Mouse (Mus musculus): ENCODE results near the gene Tmem120a.
A peak's percentile ranks its signal among the peaks of the same experiment; 100 is the strongest.

Gene Tmem120a

DNA sequence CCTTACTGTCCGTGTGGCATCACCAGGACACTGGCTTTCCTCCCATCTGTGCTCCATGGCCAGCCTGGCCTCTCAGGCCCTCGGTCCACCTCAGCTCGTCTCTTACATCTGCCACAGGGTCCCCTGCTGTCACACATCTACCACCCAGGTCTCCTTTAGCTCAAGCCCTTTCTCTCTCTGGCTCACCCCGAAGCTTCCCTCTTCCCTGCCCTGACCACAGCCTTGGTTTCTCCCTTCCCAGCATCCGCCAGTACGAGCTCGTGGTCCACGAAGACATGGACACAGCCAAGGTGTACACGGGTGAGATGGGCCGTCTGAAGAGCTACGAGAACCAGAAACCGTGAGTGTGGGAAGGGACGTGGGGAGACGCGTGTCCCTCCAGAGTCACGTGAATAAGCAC, 12.9 kb downstream of the Tmem120a start:
- DNase-seq (ENCODE audit: low spot score), result no peak

GRCm38 (mm10) chr5:135730916-135731315, 13.3 kb downstream of the Tmem120a start:
- no peak for DNase-seq (ENCODE audit: low spot score)

- no peak for DNase-seq (ENCODE audit: low spot score)
These were observed 14.0 kb downstream of the Tmem120a start for GRCm38 (mm10) chr5:135730278-135730677.

GRCm38 (mm10) chr5:135729351-135729750, 14.9 kb downstream of the Tmem120a start:
- no peak for DNase-seq (ENCODE audit: low spot score)

DNA sequence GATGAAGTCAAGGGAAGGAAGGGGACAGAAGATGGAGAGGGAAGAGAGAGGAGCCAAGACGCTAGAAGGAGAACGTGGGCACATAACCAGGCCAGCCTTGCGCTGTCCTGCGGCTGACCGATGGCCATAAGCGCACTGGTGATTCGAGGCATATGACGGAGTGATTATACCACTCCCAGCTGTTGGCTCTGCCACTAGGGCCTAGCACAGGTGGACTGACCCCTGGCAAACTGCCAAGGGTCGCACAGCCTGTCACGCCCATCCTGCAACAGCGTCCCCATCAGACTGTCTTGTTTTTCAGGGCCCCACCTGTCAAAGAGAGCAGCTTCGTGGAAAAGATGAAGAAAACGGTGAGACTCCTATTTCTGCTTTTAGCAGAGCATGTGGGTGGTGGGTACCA, 15.9 kb downstream of the Tmem120a start:
- no peak for DNase-seq (ENCODE audit: low spot score)

DNA sequence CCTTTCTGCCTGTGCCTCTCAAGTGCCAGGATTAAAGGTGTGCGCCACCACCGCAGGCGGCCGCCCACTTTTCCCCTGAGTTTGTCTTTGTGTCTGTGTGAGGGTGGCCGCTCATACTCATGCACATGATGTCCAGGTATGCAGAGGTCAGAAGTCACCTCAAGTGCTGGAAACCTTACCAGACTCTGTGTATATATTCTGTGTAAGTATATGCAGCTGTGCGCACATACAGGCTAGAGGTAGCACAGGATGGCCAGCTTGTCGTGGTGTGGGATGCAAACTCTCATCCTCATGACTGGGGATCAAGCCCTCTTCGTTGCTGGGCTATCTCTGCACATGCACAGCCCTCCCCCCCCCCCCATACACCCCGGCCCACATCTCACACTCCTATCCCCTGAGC, 16.4 kb downstream of the Tmem120a start:
- no peak for DNase-seq (ENCODE audit: low spot score)

- DNase-seq (ENCODE audit: low spot score), result no peak
These were observed 17.5 kb downstream of the Tmem120a start for GRCm38 (mm10) chr5:135726641-135727346.

DNA sequence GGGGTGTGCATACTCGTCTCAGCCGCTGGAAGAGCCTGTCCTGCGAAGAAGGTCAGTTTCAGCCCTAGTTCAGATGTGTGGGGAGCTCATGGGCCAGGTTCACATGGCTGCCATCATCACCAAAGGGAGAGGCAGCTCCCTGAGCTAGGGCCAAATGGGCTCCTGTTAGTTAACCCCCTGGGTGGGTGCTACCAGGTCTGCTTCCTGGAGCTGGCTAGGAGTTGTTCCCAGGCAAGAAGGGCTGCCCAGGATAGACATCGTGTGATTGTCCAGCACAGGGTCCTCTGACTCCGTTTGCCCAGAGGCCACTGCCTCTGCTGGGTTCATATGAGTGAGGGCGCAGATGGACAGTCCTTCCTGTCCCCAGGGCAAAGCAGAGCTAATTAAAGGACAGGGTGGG, 18.3 kb downstream of the Tmem120a start:
- DNase-seq (ENCODE audit: low spot score), result no peak

DNA sequence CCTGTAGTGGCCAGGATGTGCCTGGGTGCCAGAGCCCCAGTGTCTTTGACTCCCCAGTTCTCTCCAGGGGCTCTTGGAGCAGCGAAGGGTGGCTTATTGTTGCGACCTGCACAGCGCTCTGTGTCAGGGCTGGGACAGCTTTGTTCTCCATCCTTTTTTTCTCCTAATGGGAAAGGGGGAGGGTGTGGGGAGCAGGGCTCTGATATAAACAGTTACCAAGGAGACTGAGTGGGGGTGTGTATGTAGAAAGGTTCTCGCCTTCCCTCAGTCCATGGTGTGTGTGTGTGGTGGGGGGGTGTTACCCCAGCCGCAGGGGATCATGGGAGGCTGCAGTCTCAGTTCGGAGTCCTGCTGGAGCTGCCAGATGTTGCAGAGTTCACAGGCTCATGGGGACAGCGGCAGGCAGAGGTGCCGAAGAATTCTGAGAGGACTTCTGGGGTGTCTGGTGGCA, 18.8 kb downstream of the Tmem120a start:
- no peak for DNase-seq (ENCODE audit: low spot score)

GRCm38 (mm10) chr5:135724536-135725322, 19.5 kb downstream of the Tmem120a start:
- DNase-seq (ENCODE audit: low spot score), result no peak

DNA sequence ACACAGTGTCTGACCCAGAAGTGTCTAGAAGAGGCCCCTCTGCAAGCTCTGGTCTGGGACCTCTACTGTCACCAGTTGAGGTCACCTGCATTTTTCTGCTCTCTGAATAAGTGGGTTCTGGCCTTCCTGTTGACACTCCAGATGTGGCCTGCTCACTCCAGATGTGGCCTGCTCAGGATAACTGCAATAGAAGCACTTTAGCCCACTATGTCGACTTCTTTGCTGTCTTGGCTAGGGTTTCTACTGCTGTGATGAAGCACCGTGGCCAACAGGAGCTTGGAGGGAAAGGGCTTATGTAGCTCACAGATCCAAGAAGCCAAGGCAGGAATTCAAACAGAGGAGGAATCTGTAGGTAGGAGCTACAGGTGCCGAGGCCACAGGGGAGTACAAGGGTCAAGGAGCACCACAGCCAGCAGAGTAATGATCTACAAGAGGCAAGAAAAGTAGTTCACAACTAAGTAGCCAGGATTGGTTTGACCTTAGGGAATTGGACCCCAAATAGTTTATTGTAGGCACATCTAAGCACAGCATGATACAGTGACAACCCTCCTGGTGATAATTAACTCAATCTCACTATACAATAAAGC, 21.0 kb downstream of the Tmem120a start:
- no peak for DNase-seq (ENCODE audit: low spot score)

DNA sequence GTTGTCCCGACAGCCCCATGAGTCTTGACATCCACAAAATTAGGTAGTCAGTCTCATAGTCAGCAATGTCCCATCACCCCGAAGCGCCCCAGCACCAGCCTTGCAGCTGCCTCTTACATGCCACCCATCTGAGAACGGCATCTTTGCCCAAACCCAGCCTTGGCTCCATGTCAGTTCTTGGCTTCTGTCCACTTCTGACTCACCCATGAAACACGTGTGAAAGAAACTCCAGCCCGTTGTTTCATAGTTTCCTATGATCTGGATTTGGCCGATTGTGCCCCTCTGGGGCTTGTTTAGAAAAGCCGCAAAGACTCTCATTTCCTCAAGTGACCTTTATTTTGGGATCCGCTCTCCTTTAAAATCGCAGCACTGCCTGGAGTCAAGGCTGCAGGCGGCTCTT, 22.1 kb downstream of the Tmem120a start:
- peak; percentile 60 for DNase-seq (ENCODE audit: low spot score)

DNA sequence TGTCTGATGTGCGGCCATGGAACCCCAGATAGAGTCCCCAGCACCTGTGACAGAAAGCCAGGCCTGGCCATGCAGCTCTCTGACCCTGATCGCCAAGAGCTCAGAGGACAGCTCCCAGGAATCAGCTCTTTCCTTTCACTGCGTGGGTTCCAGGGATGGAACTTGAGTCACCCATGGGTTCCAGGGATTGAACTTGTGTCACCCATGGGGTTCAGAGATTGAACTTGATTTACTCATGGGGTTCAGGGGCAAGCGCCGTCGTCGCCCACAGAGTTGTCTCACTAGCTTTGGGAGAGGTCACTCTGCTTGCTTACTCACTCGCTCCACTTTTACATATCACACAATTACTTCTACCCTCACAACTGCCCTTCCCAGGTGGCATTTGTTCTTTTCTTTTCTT, 23.2 kb downstream of the Tmem120a start:
- DNase-seq (ENCODE audit: low spot score), result no peak

- no peak for DNase-seq (ENCODE audit: low spot score)
These were observed 24.1 kb downstream of the Tmem120a start for GRCm38 (mm10) chr5:135720121-135720520.

- DNase-seq (ENCODE audit: low spot score), result no peak
These were observed 24.6 kb downstream of the Tmem120a start for GRCm38 (mm10) chr5:135719586-135720120.

DNA sequence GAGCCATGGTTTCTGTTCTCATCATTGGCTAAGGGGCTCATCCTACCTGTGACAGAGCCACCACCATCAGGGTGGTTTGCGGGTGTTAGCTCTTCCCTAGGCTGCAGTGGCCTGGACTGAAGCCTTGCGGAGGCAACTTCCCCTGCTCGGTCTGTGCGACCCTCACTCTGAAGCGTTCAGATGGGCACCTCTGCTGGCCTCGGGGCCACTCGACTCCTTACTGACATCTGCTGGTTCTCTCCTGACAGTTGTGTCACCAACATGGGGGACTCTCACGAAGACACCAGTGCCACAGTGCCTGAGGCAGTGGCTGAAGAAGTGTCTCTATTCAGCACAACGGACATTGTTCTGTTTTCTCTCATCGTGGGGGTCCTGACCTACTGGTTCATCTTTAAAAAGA, 28.6 kb downstream of the Tmem120a start:
- no peak for DNase-seq (ENCODE audit: low spot score)

DNA sequence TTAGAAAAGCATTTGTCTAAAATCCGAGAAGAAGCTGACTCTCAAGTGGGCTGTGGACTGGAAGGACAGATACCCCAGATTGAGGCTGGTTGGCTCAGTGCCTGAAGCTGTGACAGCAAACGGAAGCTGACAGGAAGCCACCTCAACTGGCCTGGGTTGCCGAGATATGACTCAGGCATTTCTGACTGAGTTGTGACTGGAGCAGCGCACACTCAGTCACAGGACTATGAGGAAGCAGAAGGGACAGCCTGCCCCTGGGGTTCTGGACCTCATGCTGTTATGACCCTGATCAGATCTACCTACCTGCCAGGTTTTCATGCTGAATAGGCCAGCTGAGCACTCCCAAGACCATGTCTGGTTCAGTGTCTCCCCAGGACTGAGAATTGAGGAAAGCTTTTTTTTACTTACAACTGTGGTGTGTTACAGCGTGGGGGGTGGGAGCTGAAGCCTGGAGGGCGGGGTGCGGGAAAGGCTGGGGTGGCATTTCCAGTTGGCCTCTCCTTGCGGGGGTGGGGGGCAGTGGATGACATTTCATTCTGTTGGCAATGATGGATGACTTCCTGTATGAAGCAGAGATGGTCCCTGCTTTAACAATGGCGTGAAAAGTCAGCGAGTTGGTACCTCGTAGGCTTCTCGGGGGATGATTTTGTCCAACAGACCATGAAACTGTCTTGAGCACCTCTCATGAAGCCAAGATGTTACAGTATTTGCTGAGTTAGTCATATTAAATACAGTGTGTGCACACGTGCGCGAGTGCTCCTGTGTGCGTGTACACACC, 30.6 kb downstream of the Tmem120a start:
- no peak for DNase-seq (ENCODE audit: low spot score)

- no peak for DNase-seq (ENCODE audit: low spot score)
These were observed 31.4 kb downstream of the Tmem120a start for GRCm38 (mm10) chr5:135712803-135713202.

- no peak for DNase-seq (ENCODE audit: low spot score)
These were observed 32.5 kb downstream of the Tmem120a start for GRCm38 (mm10) chr5:135711582-135712355.

- DNase-seq (ENCODE audit: low spot score), result no peak
These were observed 33.5 kb downstream of the Tmem120a start for GRCm38 (mm10) chr5:135710599-135711214.

- DNase-seq (ENCODE audit: low spot score), result no peak
These were observed 34.5 kb downstream of the Tmem120a start for GRCm38 (mm10) chr5:135709716-135710115.

Data from ovary, postnatal 14 days (tissue).